Mouse (Mus musculus) neural tube, embryonic 15.5 days (tissue): ENCODE results near the gene Rrm1. TPM values are rescaled to one million over a fixed set of nuclear protein-coding genes. Genes with fewer than 3 reads are reported as not detected.

ENCODE experiments used
- ATAC-seq: fragments of 200-750 bp; cut with Nextera tagmentation; 2 replicates; pipeline ENCODE4 v1.8.0; 2017; ENCODE audit warnings: mild to moderate bottlenecking, moderate TSS enrichment, moderate library complexity; ENCODE audit not compliant: low FRiP score
- H3K27ac ChIP-seq: fragments of 300-500 bp; sonication (generic); replicated peaks from 2 replicates; pipeline ENCODE4 v1.5.1; 2015; ENCODE audit warnings: mild to moderate bottlenecking, inconsistent platforms
- H3K27me3 ChIP-seq: fragments of 300-500 bp; sonication (generic); replicated peaks from 2 replicates; pipeline ENCODE4 v1.6.1; 2015; ENCODE audit warnings: inconsistent platforms
- H3K36me3 ChIP-seq: fragments of 300-500 bp; sonication (generic); 2 replicates; pipeline ENCODE4 v1.6.1; 2015; ENCODE audit warnings: inconsistent platforms
- H3K4me1 ChIP-seq: fragments of 300-500 bp; sonication (generic); 2 replicates; pipeline ENCODE4 v1.6.1; 2015; ENCODE audit warnings: inconsistent platforms
- H3K4me2 ChIP-seq: fragments of 300-500 bp; sonication (generic); 2 replicates; pipeline ENCODE4 v1.6.1; 2015; ENCODE audit warnings: inconsistent platforms, mild to moderate bottlenecking, moderate library complexity
- H3K4me3 ChIP-seq: fragments of 300-500 bp; sonication (generic); replicated peaks from 2 replicates; pipeline ENCODE4 v1.5.1; 2015; ENCODE audit warnings: mild to moderate bottlenecking, inconsistent platforms
- H3K9ac ChIP-seq: fragments of 300-500 bp; sonication (generic); replicated peaks from 2 replicates; pipeline ENCODE4 v1.6.1; 2015; ENCODE audit warnings: mild to moderate bottlenecking, inconsistent platforms
- H3K9me3 ChIP-seq: fragments of 300-500 bp; sonication (generic); replicated peaks from 2 replicates; pipeline ENCODE4 v1.6.1; 2016; ENCODE audit warnings: inconsistent platforms
- WGBS: fragments of 180-500 bp; shearing (Covaris S2); methylation state at CpG from one replicate; pipeline ENCODE4 v1.1.7; 2015; ENCODE audit warnings: mixed read lengths; 5-methylcytosine and 5-hydroxymethylcytosine counted together
- polyA plus RNA-seq: library from polyadenylated mRNA; unstranded; fragments of >200 nt; fragmentation: Nextera tagmentation; extraction: Ambion mirVana; gene quantifications from 2 replicates; pipeline ENCODE4 v1.2.1, GENCODE M21; 2015

Gene Rrm1
- polyA plus RNA-seq, 1 experiment from 2014 or later = 38.0 TPM

GRCm38 (mm10) chr7:102425933-102426685, 15.4 kb upstream of the Rrm1 start:
- WGBS = 52% methylated on average over 6 of the region's 6 CpGs
- Histone ChIP-seq H3K9me3 (no peaks in the 10 kb centered on the region), H3K4me1 (no peaks in the 10 kb centered on the region), H3K9ac (no peak overlapping the region), H3K27ac (no peak overlapping the region), H3K36me3 (peaks cover 3% of the 10 kb centered on the region), H3K4me2 (no peak overlapping the region), H3K4me3 (no peak overlapping the region), H3K27me3 (no peaks in the 10 kb centered on the region)
- no peak for ATAC-seq

DNA sequence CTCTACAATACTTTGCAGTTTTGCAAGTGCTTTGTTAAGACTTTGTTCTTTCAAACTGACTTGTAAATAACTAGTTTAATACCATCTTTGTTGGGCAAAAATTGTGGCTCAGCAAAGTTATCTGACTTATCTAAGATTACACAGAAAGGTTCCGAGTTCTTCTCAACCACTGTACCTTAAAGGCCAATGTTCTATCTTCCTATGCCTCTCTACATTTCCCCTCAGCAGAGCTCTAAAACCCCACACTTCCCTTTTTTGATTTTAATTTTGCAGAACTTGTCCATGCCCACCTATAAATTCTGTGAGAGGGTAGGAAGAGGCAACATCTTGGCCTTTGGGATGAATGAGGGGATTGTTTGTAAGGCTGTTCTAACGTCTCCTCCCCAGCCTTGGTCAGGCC, 7.2 kb upstream of the Rrm1 start:
- ATAC-seq = no peak
- H3K4me1 ChIP-seq = no peaks in the 10 kb centered on the region
- H3K27ac ChIP-seq = no peak overlapping the region
- no peak overlapping the region for H3K4me2 ChIP-seq
- H3K36me3 ChIP-seq = peaks cover 16% of the 10 kb centered on the region
- H3K9ac ChIP-seq = no peak overlapping the region
- H3K9me3 ChIP-seq = no peaks in the 10 kb centered on the region
- H3K27me3 ChIP-seq = no peaks in the 10 kb centered on the region
- WGBS = 83% methylated on average over 2 of the region's 2 CpGs
- H3K4me3 ChIP-seq = no peak overlapping the region

- H3K27ac ChIP-seq = peak overlapping the region; percentile 48; the same call in 1 of the 2 replicates
- ATAC-seq = peak; percentile 23
Observed at GRCm38 (mm10) chr7:102440822-102441656, 456 bp upstream of the Rrm1 start.

DNA sequence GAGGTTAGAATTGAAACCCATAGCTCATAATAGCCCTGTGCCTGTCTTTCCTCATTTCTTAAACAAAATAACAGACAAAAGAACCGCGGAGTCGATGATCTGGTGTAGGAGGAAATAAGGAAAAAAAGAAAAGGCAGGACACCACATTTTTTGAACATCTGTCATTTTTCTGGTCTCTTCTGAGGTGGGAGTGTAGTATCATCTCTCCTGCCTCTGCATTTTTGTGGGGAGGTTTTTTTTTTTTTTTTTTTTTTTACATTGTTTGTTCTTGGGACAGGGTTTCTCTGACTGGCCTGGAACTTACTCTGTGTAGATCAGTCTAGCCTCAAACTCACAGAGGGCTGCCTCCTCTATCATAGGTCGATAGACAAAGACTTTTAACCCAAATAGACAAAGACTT, 937 bp downstream of the Rrm1 start:
- no peaks in the 10 kb centered on the region for H3K9me3 ChIP-seq
- ATAC-seq = no peak
- peak overlapping the region; percentile 79 for H3K4me3 ChIP-seq
- H3K4me2 ChIP-seq = peak overlapping the region; percentile 60
- H3K4me1 ChIP-seq = peaks cover 24% of the 10 kb centered on the region
- H3K27me3 ChIP-seq = peaks cover 2% of the 10 kb centered on the region; the same call in 1 of the 2 replicates
- peaks cover 12% of the 10 kb centered on the region for H3K36me3 ChIP-seq
- under 1% methylated on average over 4 of the region's 4 CpGs for WGBS
- H3K9ac ChIP-seq = peak overlapping the region; percentile 69
- no peak overlapping the region for H3K27ac ChIP-seq

More at GRCm38 (mm10) chr7:102440822-102441656, 456 bp upstream of the Rrm1 start:
- H3K4me2 ChIP-seq = peak overlapping the region; percentile 60
- WGBS = 54% methylated on average over 15 of the region's 15 CpGs
- peaks cover 24% of the 10 kb centered on the region for H3K4me1 ChIP-seq
- H3K36me3 ChIP-seq = peaks cover 6% of the 10 kb centered on the region
- no peak overlapping the region for H3K9ac ChIP-seq
- H3K9me3 ChIP-seq = no peaks in the 10 kb centered on the region
- peaks cover 2% of the 10 kb centered on the region; the same call in 1 of the 2 replicates for H3K27me3 ChIP-seq
- H3K4me3 ChIP-seq = peak overlapping the region; percentile 79

- H3K36me3 ChIP-seq = peaks cover 21% of the 10 kb centered on the region
- H3K9ac ChIP-seq = no peak overlapping the region
- no peak overlapping the region for H3K4me3 ChIP-seq
- 93% methylated on average over 2 of the region's 2 CpGs for WGBS
- no peak overlapping the region for H3K27ac ChIP-seq
- peaks cover 2% of the 10 kb centered on the region; the same call in 1 of the 2 replicates for H3K27me3 ChIP-seq
- H3K9me3 ChIP-seq = no peaks in the 10 kb centered on the region
- peaks cover 24% of the 10 kb centered on the region for H3K4me1 ChIP-seq
- H3K4me2 ChIP-seq = no peak overlapping the region
- ATAC-seq = no peak
Observed at GRCm38 (mm10) chr7:102444301-102444700, 2.8 kb downstream of the Rrm1 start.

DNA sequence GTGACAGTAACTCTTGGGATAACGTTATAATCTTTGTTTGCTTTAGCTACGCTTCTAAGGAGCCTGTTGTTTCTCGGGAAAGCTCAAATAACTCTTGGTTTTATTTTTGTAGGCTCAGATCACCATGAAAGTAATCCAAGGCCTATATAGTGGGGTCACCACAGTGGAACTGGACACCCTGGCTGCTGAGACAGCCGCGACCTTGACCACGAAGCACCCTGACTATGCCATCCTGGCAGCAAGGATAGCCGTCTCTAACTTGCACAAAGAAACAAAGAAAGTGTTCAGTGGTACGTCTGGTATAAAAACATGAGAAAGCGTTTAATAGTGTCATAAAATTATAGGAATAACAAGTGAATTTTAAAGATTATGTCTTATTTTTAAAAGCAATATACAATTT, 4.9 kb downstream of the Rrm1 start:
- peaks cover 34% of the 10 kb centered on the region for H3K36me3 ChIP-seq

DNA sequence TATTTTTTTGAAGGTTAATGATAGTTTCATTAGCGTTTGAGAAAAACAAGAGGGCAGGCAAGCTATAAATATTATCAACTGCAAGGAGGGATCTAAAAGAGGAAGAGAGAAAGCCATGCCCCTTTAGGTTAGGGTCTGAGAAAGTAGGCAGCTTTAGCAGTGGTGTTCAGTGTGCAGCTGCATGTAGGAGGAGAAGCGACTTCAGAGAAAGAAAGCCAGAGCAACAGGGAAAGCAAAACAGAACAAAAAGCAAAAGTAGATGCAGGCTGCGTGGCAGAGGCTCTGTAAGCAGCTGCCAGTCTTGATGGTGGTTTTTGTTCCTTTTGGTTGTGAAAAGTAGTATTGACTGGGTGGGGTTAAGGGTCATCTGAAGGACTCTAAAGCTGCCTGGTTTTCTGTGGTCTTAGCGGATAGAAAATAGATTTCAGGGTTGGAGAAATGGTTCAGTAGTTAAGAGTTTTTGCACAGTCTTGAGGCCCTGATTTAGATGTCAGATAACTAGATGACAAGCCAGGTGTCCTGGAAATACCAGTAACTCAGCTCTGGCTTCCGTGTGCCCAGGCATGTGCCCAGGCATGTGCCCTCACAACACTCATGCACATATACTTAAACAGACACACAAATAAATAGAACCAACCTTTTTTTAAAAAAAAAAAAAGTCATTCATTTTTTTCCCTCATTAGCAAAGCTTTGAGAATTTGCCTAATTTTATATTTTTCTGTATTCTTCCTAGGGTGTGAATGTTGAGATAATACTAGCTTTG, 17.3 kb downstream of the Rrm1 start:
- no peak overlapping the region for H3K9ac ChIP-seq
- no peak for ATAC-seq
- H3K4me1 ChIP-seq = no peaks in the 10 kb centered on the region
- H3K4me2 ChIP-seq = no peak overlapping the region
- H3K27me3 ChIP-seq = no peaks in the 10 kb centered on the region
- WGBS = 85% methylated on average over 5 of the region's 5 CpGs
- H3K9me3 ChIP-seq = no peaks in the 10 kb centered on the region
- no peak overlapping the region for H3K27ac ChIP-seq
- H3K4me3 ChIP-seq = no peak overlapping the region
- H3K36me3 ChIP-seq = peaks cover 80% of the 10 kb centered on the region

More for the DNA sequence above, 4.9 kb downstream of the Rrm1 start:
- Histone ChIP-seq H3K27ac (no peak overlapping the region), H3K4me1 (peaks cover 20% of the 10 kb centered on the region), H3K9me3 (no peaks in the 10 kb centered on the region), H3K9ac (no peak overlapping the region), H3K27me3 (no peaks in the 10 kb centered on the region), H3K4me3 (no peak overlapping the region), H3K4me2 (no peak overlapping the region)
- ATAC-seq = no peak
- WGBS = 97% methylated on average over 9 of the region's 9 CpGs

DNA sequence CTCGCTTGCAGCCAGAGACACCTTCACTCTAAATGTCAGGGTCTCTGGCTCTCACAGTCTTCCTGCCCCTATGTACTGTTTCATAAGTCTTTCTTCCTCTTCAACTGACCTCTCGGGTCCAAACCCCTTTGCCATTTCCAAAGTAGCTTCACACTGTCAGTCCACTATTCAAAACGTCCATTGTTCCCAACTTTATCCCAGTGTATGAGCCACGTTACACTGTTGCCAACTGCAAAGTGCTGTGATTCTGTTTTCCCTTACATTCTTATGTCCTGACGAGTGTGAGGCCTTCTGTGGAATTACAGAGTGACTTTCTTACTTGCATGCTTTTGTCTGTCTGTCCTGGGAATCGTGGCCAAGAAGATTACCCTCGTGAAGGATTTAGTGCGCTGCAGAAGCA, 26.1 kb downstream of the Rrm1 start:
- Histone ChIP-seq H3K9me3 (no peaks in the 10 kb centered on the region), H3K4me3 (no peak overlapping the region), H3K27me3 (no peaks in the 10 kb centered on the region), H3K36me3 (peaks cover 55% of the 10 kb centered on the region), H3K27ac (no peak overlapping the region), H3K4me2 (no peak overlapping the region), H3K4me1 (no peaks in the 10 kb centered on the region), H3K9ac (no peak overlapping the region)
- WGBS = 89% methylated on average over 8 of the region's 8 CpGs
- ATAC-seq = no peak

DNA sequence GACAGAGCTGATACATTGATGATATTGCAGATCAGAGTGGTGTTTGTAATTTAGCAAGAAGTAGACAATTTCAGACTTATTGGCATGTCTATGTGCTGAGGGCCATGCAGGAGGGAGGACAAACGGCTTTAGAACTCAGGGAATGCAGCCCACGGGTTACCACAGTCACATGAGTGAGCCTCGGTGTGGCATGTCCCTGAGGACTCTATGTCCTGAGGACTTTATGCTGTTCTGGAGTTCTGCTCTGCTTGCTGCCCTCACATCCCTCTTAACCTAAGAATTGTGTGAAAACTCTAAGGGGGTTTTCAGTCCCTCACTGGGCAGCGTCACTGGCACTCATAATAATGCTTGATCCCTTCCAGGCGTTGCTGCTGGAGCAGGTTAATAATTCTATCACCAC, 31.2 kb downstream of the Rrm1 start:
- no peaks in the 10 kb centered on the region for H3K9me3 ChIP-seq
- WGBS = 68% methylated on average over 5 of the region's 5 CpGs
- H3K4me1 ChIP-seq = no peaks in the 10 kb centered on the region
- H3K36me3 ChIP-seq = peaks cover 18% of the 10 kb centered on the region
- ATAC-seq = no peak
- H3K4me3 ChIP-seq = no peak overlapping the region
- no peaks in the 10 kb centered on the region for H3K27me3 ChIP-seq
- no peak overlapping the region for H3K27ac ChIP-seq
- no peak overlapping the region for H3K9ac ChIP-seq
- H3K4me2 ChIP-seq = no peak overlapping the region

GRCm38 (mm10) chr7:102476601-102477000, 35.1 kb downstream of the Rrm1 start:
- H3K4me1 ChIP-seq = no peaks in the 10 kb centered on the region
- no peaks in the 10 kb centered on the region for H3K9me3 ChIP-seq
- over 99% methylated on average over 5 of the region's 5 CpGs for WGBS
- no peak overlapping the region for H3K4me2 ChIP-seq
- H3K27me3 ChIP-seq = no peaks in the 10 kb centered on the region
- no peaks in the 10 kb centered on the region for H3K36me3 ChIP-seq
- no peak overlapping the region for H3K27ac ChIP-seq
- ATAC-seq = no peak
- H3K4me3 ChIP-seq = no peak overlapping the region
- H3K9ac ChIP-seq = no peak overlapping the region

GRCm38 (mm10) chr7:102477377-102477776, 35.9 kb downstream of the Rrm1 start:
- WGBS = 80% methylated on average over 11 of the region's 11 CpGs
- H3K4me3 ChIP-seq = no peak overlapping the region
- no peak for ATAC-seq

More at GRCm38 (mm10) chr7:102477377-102477776, 35.9 kb downstream of the Rrm1 start:
- H3K4me2 ChIP-seq = no peak overlapping the region
- H3K9ac ChIP-seq = no peak overlapping the region
- no peak overlapping the region for H3K27ac ChIP-seq
- H3K36me3 ChIP-seq = no peaks in the 10 kb centered on the region
- no peaks in the 10 kb centered on the region for H3K27me3 ChIP-seq
- H3K9me3 ChIP-seq = no peaks in the 10 kb centered on the region
- no peaks in the 10 kb centered on the region for H3K4me1 ChIP-seq
